Mouse (Mus musculus) layer of hippocampus, postnatal 10 days (tissue): Measurements from ENCODE around the gene BC051019. TPM values are rescaled to one million over a fixed set of nuclear protein-coding genes. Genes with fewer than 3 reads are reported as not detected.

ENCODE experiments used
- DNase-seq, 2 experiments: peaks; one replicate each; pipeline ENCODE4 v3.0.0; 2021; ENCODE audit warnings: low spot score in 2 of 2
- total RNA-seq, 2 experiments: library from RNA; stranded (reverse); gene quantifications; 2 replicates each; pipeline ENCODE4 v1.2.3; 2021

Gene BC051019
- total RNA-seq, 2 experiments from 2014 or later, result 0.30 to 0.40 TPM

DNA sequence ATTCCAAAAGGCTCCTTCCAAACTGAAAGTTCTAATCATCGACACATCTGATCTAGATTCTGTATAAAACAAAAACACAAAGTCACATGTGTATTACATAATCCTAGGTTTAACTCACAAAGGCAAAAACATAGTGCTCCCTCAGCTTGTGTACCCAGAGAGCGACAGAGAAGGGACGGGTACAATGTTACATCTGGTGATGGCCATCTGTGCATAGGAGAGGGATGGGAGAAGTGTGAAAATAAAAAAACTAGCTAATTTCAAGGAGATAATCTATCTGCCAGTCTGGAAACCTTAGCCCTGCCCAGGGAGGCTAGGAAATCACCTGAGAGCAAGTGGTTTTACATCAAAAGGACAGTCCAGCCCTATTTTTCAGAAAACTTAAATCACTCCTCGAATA, 61.0 kb downstream of the BC051019 start:
- DNase-seq, result no peak

Other genes starting within 250 kb of the BC051019 start
- gene Trim66, start 215.7 kb downstream of the BC051019 start, total RNA-seq, result 1 to 10 TPM; 4.0 to 4.5 TPM
- gene Rpl27a, start 204.7 kb downstream of the BC051019 start, total RNA-seq, result 100 to 1,000 TPM; 148 to 164 TPM
- gene St5, start 20.2 kb downstream of the BC051019 start, total RNA-seq, result 10 to 100 TPM; 30.8 to 33.5 TPM
- gene Akip1, start 20.2 kb downstream of the BC051019 start, total RNA-seq, result 1 to 10 TPM; 6.7 to 6.9 TPM
- gene Ascl3, start 7.9 kb upstream of the BC051019 start, total RNA-seq, result not detected
- gene Tmem9b, start 29.0 kb upstream of the BC051019 start, total RNA-seq, result 10 to 100 TPM; 73.2 to 76.8 TPM
- gene Nrip3, start 58.2 kb upstream of the BC051019 start, total RNA-seq, result 100 to 1,000 TPM; 168 to 170 TPM
- gene Scube2, start 141.8 kb upstream of the BC051019 start, total RNA-seq, result 1 to 10 TPM; 1.8 to 2.1 TPM
- gene Dennd5a, start 236.6 kb upstream of the BC051019 start, total RNA-seq, result 100 to 1,000 TPM; 139 to 164 TPM